Mouse (Mus musculus) liver, postnatal 0 days (tissue): ENCODE measurements around the gene Zc3h18.

Experiments used
- CTCF ChIP-seq: sonication (generic); IDR thresholded peaks from 2 replicates; pipeline ENCODE4 v1.5.1; 2016; ENCODE audit warnings: antibody characterized with exemption, low read depth
- EP300 ChIP-seq: IDR thresholded peaks from 2 replicates; pipeline ENCODE4 v1.6.1; 2016; ENCODE audit warnings: antibody characterized with exemption, low read depth, mild to moderate bottlenecking

GRCm38 (mm10) chr8:122423217-122423616 is 46.8 kb downstream of the Zc3h18 start:
- no peak for TF ChIP-seq CTCF
- TF ChIP-seq EP300 = no peak
